Mouse (Mus musculus) midbrain, embryonic 14.5 days (tissue): ENCODE measurements around the gene Fam169b. TPM values are rescaled to one million over a fixed set of nuclear protein-coding genes. Genes with fewer than 3 reads are reported as not detected.

ENCODE experiments used
- ATAC-seq: fragments of 200-750 bp; cut with Nextera tagmentation; 2 replicates; pipeline ENCODE4 v1.8.0; 2017; ENCODE audit warnings: moderate number of reproducible peaks, moderate library complexity; ENCODE audit not compliant: low FRiP score, low TSS enrichment
- DNase-seq: peaks from one replicate; pipeline ENCODE4 v3.0.0-alpha.2; 2015
- H3K27ac ChIP-seq: fragments of 300-500 bp; sonication (generic); replicated peaks from 2 replicates; pipeline ENCODE4 v1.5.1; 2014; ENCODE audit warnings: mild to moderate bottlenecking, low read depth, low read length, moderate library complexity
- H3K27me3 ChIP-seq: fragments of 300-500 bp; sonication (generic); 2 replicates; pipeline ENCODE4 v1.6.1; 2014; ENCODE audit warnings: low read length, control low read depth, mixed read lengths; ENCODE audit not compliant: control insufficient read depth, insufficient read depth
- H3K36me3 ChIP-seq: fragments of 300-500 bp; sonication (generic); 2 replicates; pipeline ENCODE4 v1.6.1; 2014; ENCODE audit warnings: low read length, control low read depth; ENCODE audit not compliant: control insufficient read depth, insufficient read depth
- H3K4me1 ChIP-seq: fragments of 300-500 bp; sonication (generic); 2 replicates; pipeline ENCODE4 v1.6.1; 2014; ENCODE audit warnings: mild to moderate bottlenecking, antibody characterized with exemption, low read length, control low read depth; ENCODE audit not compliant: control insufficient read depth, insufficient read depth
- H3K4me2 ChIP-seq: fragments of 300-500 bp; sonication (generic); 2 replicates; pipeline ENCODE4 v1.6.1; 2014; ENCODE audit warnings: mild to moderate bottlenecking, low read length, moderate library complexity
- H3K4me3 ChIP-seq: fragments of 300-500 bp; sonication (generic); replicated peaks from 2 replicates; pipeline ENCODE4 v1.5.1; 2014; ENCODE audit warnings: low read depth, low read length
- H3K9ac ChIP-seq: fragments of 300-500 bp; sonication (generic); replicated peaks from 2 replicates; pipeline ENCODE4 v1.6.1; 2014; ENCODE audit warnings: mild to moderate bottlenecking, low read length, moderate library complexity
- H3K9me3 ChIP-seq: fragments of 300-500 bp; sonication (generic); 2 replicates; pipeline ENCODE4 v1.6.1; 2016; ENCODE audit warnings: low read length, control low read depth, mixed read lengths; ENCODE audit not compliant: control insufficient read depth
- WGBS: fragments of 180-500 bp; shearing (Covaris S2); extraction: QIAGEN DNeasy Blood & Tissue Kit; methylation state at CpG from one replicate; pipeline ENCODE4 v1.1.7; 2014; 5-methylcytosine and 5-hydroxymethylcytosine counted together
- polyA plus RNA-seq: library from polyadenylated mRNA; unstranded; fragments of >200 nt; fragmentation: Nextera tagmentation; extraction: Ambion mirVana; gene quantifications from 2 replicates; pipeline ENCODE4 v1.2.1, GENCODE M21; 2014

The Fam169b gene
- polyA plus RNA-seq, 1 experiment from 2014 or later, result 0.08 TPM

DNA sequence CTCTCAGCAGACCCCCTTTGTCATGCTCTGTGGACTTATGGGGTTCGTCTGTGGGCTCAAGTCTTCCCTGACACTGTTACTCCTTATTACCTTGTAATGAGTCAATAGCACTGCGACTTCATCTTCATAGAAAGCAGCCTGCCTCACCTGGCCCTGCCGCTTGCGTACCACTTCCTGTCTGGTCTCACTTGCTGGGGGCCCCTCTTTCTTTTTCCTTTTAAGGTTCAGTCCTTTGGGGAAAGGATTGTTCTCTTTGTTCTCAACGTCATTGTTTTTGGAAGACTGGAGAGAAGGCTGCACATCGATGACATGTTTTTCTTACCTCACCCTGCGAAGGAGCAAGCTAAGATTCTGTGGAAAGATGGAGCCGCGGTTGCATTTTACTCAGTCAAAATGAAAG is 55.4 kb downstream of the Fam169b start:
- 81% methylated on average over 9 of the region's 9 CpGs for WGBS
- DNase-seq (no peak), ATAC-seq (no peak)
- H3K9ac ChIP-seq, result no peak overlapping the region
- H3K9me3 ChIP-seq, result no peaks in the 10 kb centered on the region
- no peaks in the 10 kb centered on the region for H3K36me3 ChIP-seq
- H3K4me3 ChIP-seq, result no peak overlapping the region
- H3K27me3 ChIP-seq, result no peaks in the 10 kb centered on the region
- H3K27ac ChIP-seq, result no peak overlapping the region
- no peak overlapping the region for H3K4me2 ChIP-seq
- H3K4me1 ChIP-seq, result no peaks in the 10 kb centered on the region

DNA sequence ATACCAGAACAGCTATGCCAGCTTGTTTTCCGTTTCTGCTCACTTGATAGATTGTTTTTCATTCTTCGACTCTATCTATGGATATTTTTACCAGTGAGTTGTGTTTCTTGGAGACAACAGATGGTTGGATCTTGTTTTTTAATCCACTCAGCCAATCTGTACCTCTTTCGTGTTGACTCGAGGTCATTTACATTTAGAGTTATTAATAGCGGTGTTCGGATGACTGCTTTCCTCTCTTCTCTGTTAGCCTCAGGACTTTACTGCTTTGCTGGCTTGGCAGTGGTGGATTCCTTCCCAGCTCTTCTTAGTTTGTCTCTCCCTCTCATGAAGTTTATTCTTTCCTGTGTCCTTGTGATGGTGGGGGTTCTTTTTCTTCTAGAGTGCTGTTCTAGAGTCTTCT is 59.2 kb downstream of the Fam169b start:
- H3K4me2 ChIP-seq, result no peak overlapping the region
- no peak overlapping the region for H3K9ac ChIP-seq
- H3K27ac ChIP-seq, result no peak overlapping the region
- H3K27me3 ChIP-seq, result no peaks in the 10 kb centered on the region
- ATAC-seq (no peak), DNase-seq (no peak)
- WGBS, result 94% methylated on average over 6 of the region's 6 CpGs
- no peaks in the 10 kb centered on the region for H3K36me3 ChIP-seq
- no peaks in the 10 kb centered on the region for H3K4me1 ChIP-seq
- no peaks in the 10 kb centered on the region for H3K9me3 ChIP-seq
- no peak overlapping the region for H3K4me3 ChIP-seq

DNA sequence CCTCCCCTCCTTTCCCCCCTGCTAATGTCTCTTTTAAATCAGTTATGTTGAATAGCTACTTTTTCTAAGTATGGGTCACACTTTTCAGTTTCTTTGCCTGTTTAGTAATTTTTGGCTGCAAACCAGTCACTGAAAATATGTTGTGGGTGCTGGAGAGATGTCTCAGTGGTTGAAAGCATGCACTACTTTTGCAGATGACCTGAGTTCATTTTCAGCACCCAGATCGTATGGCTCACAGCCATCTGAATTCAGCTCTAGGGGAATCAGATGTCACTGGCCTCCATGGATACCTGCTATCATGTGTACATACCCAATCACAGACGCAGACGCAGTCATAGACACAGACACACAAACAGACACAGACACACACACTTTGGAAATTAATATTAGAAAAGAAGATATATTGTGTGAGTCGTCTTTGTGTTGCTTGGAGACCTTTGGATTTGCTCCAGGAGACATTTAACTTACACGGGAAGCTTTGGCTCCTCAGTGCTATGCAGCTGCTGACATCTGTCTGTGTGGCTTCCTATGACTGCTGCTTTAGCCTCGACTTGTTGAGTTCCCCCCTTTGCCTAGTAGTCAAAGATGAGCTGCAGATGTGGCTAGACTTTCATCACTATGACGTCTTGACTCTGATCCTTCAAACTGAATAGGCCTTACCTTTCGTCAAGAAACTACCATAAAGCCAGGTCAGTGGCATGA is 63.6 kb downstream of the Fam169b start:
- no peak for DNase-seq

DNA sequence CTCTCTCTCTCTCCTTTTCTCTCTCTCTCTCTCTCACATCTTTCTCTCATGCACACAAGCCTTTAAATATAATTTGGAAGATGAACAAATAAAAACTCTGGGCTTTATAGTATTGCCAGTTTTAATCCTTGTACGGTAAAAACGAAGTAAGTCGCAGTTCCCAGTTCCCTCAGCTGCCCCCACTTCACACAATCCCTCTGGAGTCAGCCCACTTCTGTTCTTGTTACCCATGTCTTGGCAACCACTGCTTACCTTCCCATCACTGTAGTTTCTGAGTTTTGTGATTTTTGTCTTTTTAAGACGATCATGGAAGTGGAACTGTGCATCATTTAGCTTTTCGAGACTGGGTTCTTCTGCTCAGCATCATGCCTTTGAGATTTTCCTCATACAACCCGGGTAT is 65.0 kb downstream of the Fam169b start:
- Histone ChIP-seq H3K9me3 (no peaks in the 10 kb centered on the region), H3K4me3 (no peak overlapping the region), H3K9ac (no peak overlapping the region), H3K27me3 (no peaks in the 10 kb centered on the region), H3K4me1 (0 out of 2 replicates have a peak, but pooled peaks cover 5% of the 10 kb centered on the region), H3K36me3 (no peaks in the 10 kb centered on the region), H3K4me2 (no peak overlapping the region), H3K27ac (no peak overlapping the region)
- no peak for ATAC-seq
- DNase-seq, result no peak
- 57% methylated on average over 6 of the region's 6 CpGs for WGBS

More for the DNA sequence above, 63.6 kb downstream of the Fam169b start:
- H3K4me2 ChIP-seq, result no peak overlapping the region
- H3K4me3 ChIP-seq, result no peak overlapping the region
- 0 out of 2 replicates have a peak, but pooled peaks cover 5% of the 10 kb centered on the region for H3K4me1 ChIP-seq
- no peak for ATAC-seq
- H3K27ac ChIP-seq, result no peak overlapping the region
- H3K9ac ChIP-seq, result no peak overlapping the region
- H3K36me3 ChIP-seq, result no peaks in the 10 kb centered on the region
- WGBS, result 89% methylated on average over 8 of the region's 8 CpGs
- H3K27me3 ChIP-seq, result no peaks in the 10 kb centered on the region
- no peaks in the 10 kb centered on the region for H3K9me3 ChIP-seq

DNA sequence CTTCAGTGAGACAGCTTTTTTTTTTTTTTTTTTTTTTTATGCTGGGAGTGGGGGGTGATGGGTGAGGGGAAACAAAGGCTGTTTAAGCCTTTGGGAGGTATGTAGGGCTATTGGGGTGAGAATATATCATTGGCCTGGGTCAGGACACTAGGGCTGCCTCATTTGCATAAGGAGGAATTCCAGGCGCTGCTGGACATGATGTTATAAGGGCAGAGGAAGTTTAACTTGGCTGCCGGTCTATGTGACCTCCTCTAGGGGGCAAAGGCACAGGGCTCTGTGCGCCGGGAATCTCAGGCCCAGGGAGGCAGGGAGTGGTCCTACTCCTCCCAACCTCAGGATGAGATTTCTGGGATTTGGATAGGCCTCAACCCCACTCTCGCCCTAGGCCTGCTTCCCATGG is 70.9 kb downstream of the Fam169b start:
- Histone ChIP-seq H3K27me3 (no peaks in the 10 kb centered on the region), H3K9ac (no peak overlapping the region), H3K4me1 (no peaks in the 10 kb centered on the region), H3K27ac (no peak overlapping the region), H3K9me3 (no peaks in the 10 kb centered on the region), H3K4me3 (no peak overlapping the region), H3K36me3 (no peaks in the 10 kb centered on the region), H3K4me2 (no peak overlapping the region)
- WGBS, result 54% methylated on average over 5 of the region's 5 CpGs
- DNase-seq, result no peak
- ATAC-seq, result no peak

DNA sequence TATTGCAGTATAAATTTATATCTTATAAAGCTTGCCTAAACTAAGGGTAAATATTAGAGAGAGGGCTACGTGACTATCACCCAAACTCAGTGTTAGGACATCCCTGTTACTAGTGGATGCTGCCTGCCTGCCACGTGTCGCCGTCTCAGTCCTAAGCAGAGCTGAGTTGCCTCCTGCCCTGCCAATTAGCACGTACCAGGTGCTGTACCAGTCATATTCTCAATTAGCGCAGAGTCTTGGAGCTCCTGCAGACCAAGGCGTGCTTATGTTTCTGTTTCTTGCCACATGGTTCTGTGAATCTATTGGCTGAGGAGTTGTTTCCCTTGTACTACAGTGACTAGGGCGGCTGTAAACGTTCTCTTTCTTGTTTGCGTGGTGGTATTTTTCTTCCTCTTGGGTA is 72.3 kb downstream of the Fam169b start:
- Histone ChIP-seq H3K27me3 (no peaks in the 10 kb centered on the region), H3K4me2 (no peak overlapping the region), H3K4me1 (no peaks in the 10 kb centered on the region), H3K36me3 (no peaks in the 10 kb centered on the region), H3K27ac (no peak overlapping the region), H3K4me3 (no peak overlapping the region), H3K9me3 (no peaks in the 10 kb centered on the region), H3K9ac (no peak overlapping the region)
- ATAC-seq (no peak), DNase-seq (no peak)
- 92% methylated on average over 10 of the region's 10 CpGs for WGBS

DNA sequence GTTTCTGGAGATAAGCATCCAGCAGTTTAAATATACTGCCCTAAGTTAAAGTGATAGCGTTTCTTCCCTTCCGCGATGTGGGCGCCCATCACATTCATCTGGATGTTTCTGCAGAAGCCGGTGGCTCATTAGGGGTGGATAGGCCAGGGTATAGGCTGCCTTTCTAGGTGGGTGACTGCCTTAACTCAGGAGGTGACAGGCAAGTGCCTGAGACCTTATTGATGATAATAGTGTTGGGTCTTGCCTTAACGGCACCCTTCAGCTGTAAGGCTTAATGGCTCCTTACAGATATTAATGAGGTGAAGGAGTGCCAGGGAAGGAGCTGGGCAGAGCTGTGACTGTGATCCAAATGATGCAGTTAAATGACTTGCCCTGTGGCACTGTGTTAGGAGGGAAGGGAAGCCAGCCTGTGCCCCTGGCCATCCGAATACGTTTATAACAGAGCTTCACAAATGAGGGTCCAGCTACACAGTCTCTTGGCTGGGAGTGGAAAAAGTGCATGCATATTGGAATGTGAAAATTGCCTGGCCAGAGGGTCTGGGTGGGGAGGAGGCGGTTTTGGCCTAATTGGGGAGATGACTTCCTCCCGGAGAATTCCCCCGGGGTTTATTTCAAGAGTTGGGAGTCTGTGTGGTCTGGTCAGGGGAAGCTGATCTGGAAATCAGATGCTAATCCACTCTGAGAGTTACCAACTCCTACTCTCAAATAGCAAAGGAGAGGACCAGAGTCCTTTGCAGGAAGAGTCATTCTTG is 81.9 kb downstream of the Fam169b start:
- Histone ChIP-seq H3K36me3 (no peaks in the 10 kb centered on the region), H3K4me3 (no peak overlapping the region), H3K4me2 (no peak overlapping the region), H3K9me3 (no peaks in the 10 kb centered on the region), H3K27me3 (no peaks in the 10 kb centered on the region; the same call in 1 of the 2 replicates), H3K9ac (no peak overlapping the region), H3K27ac (no peak overlapping the region), H3K4me1 (no peaks in the 10 kb centered on the region)
- 70% methylated on average over 11 of the region's 11 CpGs for WGBS
- DNase-seq, result peak; percentile 39
- no peak; the same call in 1 of the 2 replicates for ATAC-seq

DNA sequence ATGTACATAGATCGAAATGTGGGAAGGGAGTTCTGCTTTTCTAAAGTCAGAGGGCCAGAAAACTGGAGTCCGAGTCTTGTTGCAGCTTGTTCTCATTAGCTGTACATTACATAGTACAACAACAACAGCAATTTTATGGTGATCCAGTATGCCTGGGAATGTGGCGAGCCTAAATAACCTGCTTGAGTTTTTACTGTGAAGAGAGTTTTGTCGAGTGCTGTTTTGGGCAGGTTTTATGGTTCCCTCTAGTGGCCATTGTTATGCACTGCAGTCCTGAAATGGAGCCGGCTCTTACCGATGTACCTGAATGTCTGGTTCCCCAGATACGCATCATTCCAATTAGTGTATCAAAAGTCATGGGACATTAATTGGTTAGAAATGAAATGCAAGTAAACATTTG is 83.8 kb downstream of the Fam169b start:
- H3K27ac ChIP-seq, result no peak overlapping the region
- ATAC-seq, result no peak
- H3K9me3 ChIP-seq, result no peaks in the 10 kb centered on the region
- no peaks in the 10 kb centered on the region for H3K4me1 ChIP-seq
- peak; percentile 87 for DNase-seq
- no peak overlapping the region for H3K4me3 ChIP-seq
- no peak overlapping the region for H3K4me2 ChIP-seq
- 26% methylated on average over 7 of the region's 7 CpGs for WGBS
- no peaks in the 10 kb centered on the region; the same call in 1 of the 2 replicates for H3K27me3 ChIP-seq
- H3K36me3 ChIP-seq, result no peaks in the 10 kb centered on the region
- H3K9ac ChIP-seq, result no peak overlapping the region

DNA sequence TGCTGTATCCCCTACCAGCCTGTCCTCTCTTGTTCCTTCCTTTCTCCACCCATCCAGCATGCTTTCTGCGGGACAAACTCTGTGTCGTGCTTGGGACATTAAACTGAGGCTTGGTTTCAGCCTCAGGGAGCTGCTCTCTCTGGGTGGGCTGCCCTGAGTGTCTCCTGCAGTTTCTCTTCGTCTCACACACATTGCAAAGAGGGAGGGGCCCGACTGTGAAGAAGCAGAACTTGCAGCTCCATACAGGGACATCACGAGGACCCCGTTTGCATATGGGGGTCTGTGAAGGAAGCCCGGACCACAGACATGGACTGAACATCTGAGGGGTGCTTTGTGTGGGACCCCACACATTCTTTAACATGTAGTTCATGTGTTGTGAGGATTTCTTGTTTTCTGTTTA is 89.0 kb downstream of the Fam169b start:
- Histone ChIP-seq H3K4me2 (no peak overlapping the region), H3K9me3 (no peaks in the 10 kb centered on the region; the same call in 1 of the 2 replicates), H3K4me3 (no peak overlapping the region), H3K4me1 (no peaks in the 10 kb centered on the region), H3K27ac (no peak overlapping the region), H3K27me3 (no peaks in the 10 kb centered on the region; the same call in 1 of the 2 replicates), H3K9ac (no peak overlapping the region), H3K36me3 (no peaks in the 10 kb centered on the region)
- no peak for ATAC-seq
- DNase-seq, result no peak
- 72% methylated on average over 7 of the region's 7 CpGs for WGBS
